Mouse (Mus musculus) limb, embryonic 13.5 days (tissue): ENCODE measurements around the gene Plekha5. TPM values are rescaled to one million over a fixed set of nuclear protein-coding genes. Genes with fewer than 3 reads are reported as not detected.

Experiments used
- ATAC-seq: fragments of 200-750 bp; cut with Nextera tagmentation; 2 replicates; pipeline ENCODE4 v1.8.0; 2017; ENCODE audit warnings: low read depth, moderate number of reproducible peaks, moderate TSS enrichment; ENCODE audit not compliant: low FRiP score
- H3K27ac ChIP-seq: fragments of 300-500 bp; sonication (generic); 2 replicates; pipeline ENCODE4 v1.5.1; 2015; ENCODE audit warnings: inconsistent platforms, mild to moderate bottlenecking, moderate library complexity
- H3K27me3 ChIP-seq: fragments of 300-500 bp; sonication (generic); 2 replicates; pipeline ENCODE4 v1.6.1; 2015; ENCODE audit warnings: mild to moderate bottlenecking, inconsistent platforms
- H3K36me3 ChIP-seq: fragments of 300-500 bp; sonication (generic); 2 replicates; pipeline ENCODE4 v1.6.1; 2015; ENCODE audit warnings: inconsistent platforms, mild to moderate bottlenecking, moderate library complexity
- H3K4me1 ChIP-seq: fragments of 300-500 bp; sonication (generic); 2 replicates; pipeline ENCODE4 v1.6.1; 2015; ENCODE audit warnings: inconsistent platforms
- H3K4me2 ChIP-seq: fragments of 300-500 bp; sonication (generic); replicated peaks from 2 replicates; pipeline ENCODE4 v1.6.1; 2015; ENCODE audit warnings: inconsistent platforms, mild to moderate bottlenecking, moderate library complexity
- H3K4me3 ChIP-seq: fragments of 300-500 bp; sonication (generic); 2 replicates; pipeline ENCODE4 v1.5.1; 2015; ENCODE audit warnings: moderate library complexity, mild to moderate bottlenecking, inconsistent platforms
- H3K9ac ChIP-seq: fragments of 300-500 bp; sonication (generic); 2 replicates; pipeline ENCODE4 v1.6.1; 2015; ENCODE audit warnings: mild to moderate bottlenecking, inconsistent platforms
- H3K9me3 ChIP-seq: fragments of 300-500 bp; sonication (generic); 2 replicates; pipeline ENCODE4 v1.6.1; 2016; ENCODE audit warnings: inconsistent platforms
- WGBS: fragments of 180-500 bp; shearing (Covaris S2); methylation state at CpG from one replicate; pipeline ENCODE4 v1.1.7; 2015; 5-methylcytosine and 5-hydroxymethylcytosine counted together
- polyA plus RNA-seq: library from polyadenylated mRNA; unstranded; fragments of >200 nt; fragmentation: Nextera tagmentation; extraction: Ambion mirVana; gene quantifications from 2 replicates; pipeline ENCODE4 v1.2.1, GENCODE M21; 2015

Plekha5 gene
- polyA plus RNA-seq, 1 experiment from 2014 or later, result 46.7 TPM

- Histone ChIP-seq H3K9me3 (no peaks in the 10 kb centered on the region), H3K27ac (no peak overlapping the region), H3K4me2 (no peak overlapping the region), H3K4me1 (peaks cover 40% of the 10 kb centered on the region), H3K27me3 (no peaks in the 10 kb centered on the region), H3K36me3 (peaks cover 16% of the 10 kb centered on the region), H3K4me3 (no peak overlapping the region), H3K9ac (no peak overlapping the region)
- ATAC-seq, result no peak
- WGBS, result 73% methylated on average over 4 of the region's 4 CpGs
Measured at GRCm38 (mm10) chr6:140630306-140630705, 206.5 kb downstream of the Plekha5 start.

GRCm38 (mm10) chr6:140633616-140634015 lies 209.8 kb downstream of the Plekha5 start:
- 87% methylated on average over 8 of the region's 8 CpGs for WGBS
- no peak overlapping the region for H3K27ac ChIP-seq
- no peak overlapping the region for H3K4me2 ChIP-seq
- peaks cover 14% of the 10 kb centered on the region for H3K4me1 ChIP-seq
- H3K9ac ChIP-seq, result no peak overlapping the region
- H3K4me3 ChIP-seq, result no peak overlapping the region
- no peaks in the 10 kb centered on the region for H3K9me3 ChIP-seq
- H3K36me3 ChIP-seq, result peaks cover 47% of the 10 kb centered on the region
- no peaks in the 10 kb centered on the region for H3K27me3 ChIP-seq
- ATAC-seq, result no peak

- no peaks in the 10 kb centered on the region for H3K27me3 ChIP-seq
- H3K9me3 ChIP-seq, result no peaks in the 10 kb centered on the region
- H3K9ac ChIP-seq, result no peak overlapping the region
- no peak overlapping the region for H3K4me3 ChIP-seq
- 92% methylated on average over 4 of the region's 4 CpGs for WGBS
- no peak overlapping the region for H3K27ac ChIP-seq
- no peak for ATAC-seq
- no peak overlapping the region for H3K4me2 ChIP-seq
- H3K4me1 ChIP-seq, result peaks cover 1% of the 10 kb centered on the region; the same call in 1 of the 2 replicates
- H3K36me3 ChIP-seq, result peaks cover 71% of the 10 kb centered on the region
Measured at GRCm38 (mm10) chr6:140636290-140636689, 212.4 kb downstream of the Plekha5 start.

GRCm38 (mm10) chr6:140642010-140642409 lies 218.2 kb downstream of the Plekha5 start:
- Histone ChIP-seq H3K27me3 (no peaks in the 10 kb centered on the region), H3K36me3 (peaks cover 83% of the 10 kb centered on the region), H3K4me2 (no peak overlapping the region), H3K27ac (no peak overlapping the region), H3K9me3 (no peaks in the 10 kb centered on the region), H3K4me1 (no peaks in the 10 kb centered on the region), H3K9ac (no peak overlapping the region), H3K4me3 (no peak overlapping the region)
- WGBS, result 97% methylated on average over 7 of the region's 7 CpGs
- ATAC-seq, result no peak

GRCm38 (mm10) chr6:140642655-140643054 lies 218.8 kb downstream of the Plekha5 start:
- Histone ChIP-seq H3K4me1 (no peaks in the 10 kb centered on the region), H3K36me3 (peaks cover 82% of the 10 kb centered on the region), H3K27ac (no peak overlapping the region), H3K4me2 (no peak overlapping the region), H3K27me3 (no peaks in the 10 kb centered on the region), H3K4me3 (no peak overlapping the region), H3K9me3 (no peaks in the 10 kb centered on the region), H3K9ac (no peak overlapping the region)
- no peak for ATAC-seq
- 93% methylated on average over 12 of the region's 12 CpGs for WGBS

GRCm38 (mm10) chr6:140645931-140646330 lies 222.1 kb downstream of the Plekha5 start:
- Histone ChIP-seq H3K4me1 (no peaks in the 10 kb centered on the region), H3K9ac (no peak overlapping the region), H3K36me3 (peaks cover 82% of the 10 kb centered on the region), H3K9me3 (no peaks in the 10 kb centered on the region), H3K27me3 (no peaks in the 10 kb centered on the region), H3K4me3 (no peak overlapping the region), H3K27ac (no peak overlapping the region), H3K4me2 (no peak overlapping the region)
- no peak for ATAC-seq

Other genes with a start within 250 kb of the Plekha5 start
- 17.7 and 18.0 TPM in 2 replicates for gene Aebp2, start 198.6 kb downstream of the Plekha5 start, polyA plus RNA-seq